Mouse (Mus musculus): Measurements from ENCODE around the gene Slc35a2. TPM values are rescaled to one million over a fixed set of nuclear protein-coding genes. Genes with fewer than 3 reads are reported as not detected.
A peak's percentile ranks its signal among the peaks of the same experiment; 100 is the strongest.
"Not testable (repeated sequence)": the region's sequence is repeated elsewhere in the genome, so short reads cannot be mapped to it uniquely, and the experiment has no call there.

Slc35a2 gene
- polyA plus RNA-seq, 1 experiment from 2014 or later, result 44.5 TPM

- Histone ChIP-seq H3K27me3 (no peaks in the 10 kb centered on the region), H3K4me2 (replicated peaks) (no peak overlapping the region), H3K9ac (replicated peaks) (no peak overlapping the region), H3K4me3 (no peak overlapping the region), H3K27ac (replicated peaks) (no peak overlapping the region), H3K36me3 (no peaks in the 10 kb centered on the region), H3K9me3 (no peaks in the 10 kb centered on the region), H3K4me1 (no peaks in the 10 kb centered on the region)
- ATAC-seq (replicated peaks), result no peak
- WGBS, result 67% methylated on average over 2 of the region's 2 CpGs
Observed at GRCm38 (mm10) chrX:7865786-7866185, 18.0 kb upstream of the Slc35a2 start.

GRCm38 (mm10) chrX:7867141-7867540, 16.7 kb upstream of the Slc35a2 start:
- Histone ChIP-seq H3K4me2 (replicated peaks) (no peak overlapping the region), H3K9me3 (no peaks in the 10 kb centered on the region), H3K4me3 (no peak overlapping the region), H3K27ac (replicated peaks) (no peak overlapping the region), H3K9ac (replicated peaks) (no peak overlapping the region), H3K36me3 (no peaks in the 10 kb centered on the region), H3K27me3 (no peaks in the 10 kb centered on the region), H3K4me1 (no peaks in the 10 kb centered on the region)
- ATAC-seq (replicated peaks), result no peak
- WGBS, result 90% methylated on average over 1 of the region's 1 CpGs

GRCm38 (mm10) chrX:7868506-7868905, 15.3 kb upstream of the Slc35a2 start:
- WGBS, result 47% methylated on average over 2 of the region's 2 CpGs
- ATAC-seq (replicated peaks), result no peak
- Histone ChIP-seq H3K27ac (replicated peaks) (no peak overlapping the region), H3K4me1 (no peaks in the 10 kb centered on the region), H3K4me3 (no peak overlapping the region), H3K36me3 (0 out of 2 replicates have a peak, but pooled peaks cover 3% of the 10 kb centered on the region), H3K9ac (replicated peaks) (no peak overlapping the region), H3K9me3 (no peaks in the 10 kb centered on the region), H3K4me2 (replicated peaks) (no peak overlapping the region), H3K27me3 (no peaks in the 10 kb centered on the region)

- H3K27me3 ChIP-seq, result no peaks in the 10 kb centered on the region
- 18% methylated on average over 3 of the region's 3 CpGs for WGBS
- 0 out of 2 replicates have a peak, but pooled peaks cover 5% of the 10 kb centered on the region for H3K36me3 ChIP-seq
- ATAC-seq (replicated peaks), result no peak
- H3K27ac ChIP-seq (replicated peaks), result no peak overlapping the region
- H3K4me2 ChIP-seq (replicated peaks), result no peak overlapping the region
- H3K9me3 ChIP-seq, result no peaks in the 10 kb centered on the region
- H3K4me3 ChIP-seq, result no peak overlapping the region
- H3K9ac ChIP-seq (replicated peaks), result no peak overlapping the region
- H3K4me1 ChIP-seq, result no peaks in the 10 kb centered on the region
Observed at GRCm38 (mm10) chrX:7869826-7870225, 14.0 kb upstream of the Slc35a2 start.

GRCm38 (mm10) chrX:7878007-7878419, 5.8 kb upstream of the Slc35a2 start, which contains the start of gene Pim2:
TSS of gene Pim2 (plus strand) at chrX:7878262.
- peak within 1 kb of the TSS; percentile 91 for H3K4me2 ChIP-seq (replicated peaks)
- peak within 1 kb of the TSS; percentile 56 for H3K27ac ChIP-seq (replicated peaks)
- no peaks in the 10 kb centered on the region for H3K9me3 ChIP-seq
- H3K9ac ChIP-seq (replicated peaks), result peak within 1 kb of the TSS; percentile 54
- H3K4me3 ChIP-seq, result peak within 1 kb of the TSS; percentile 53
- 0 out of 2 replicates have a peak, but pooled peaks cover 5% of the 10 kb centered on the region for H3K36me3 ChIP-seq
- WGBS, result 11% methylated on average over 38 of the region's 38 CpGs
- no peaks in the 10 kb centered on the region for H3K27me3 ChIP-seq
- H3K4me1 ChIP-seq, result peaks cover 19% of the 10 kb centered on the region
- peak; percentile 91 for ATAC-seq (replicated peaks)

GRCm38 (mm10) chrX:7878495-7878894, 5.3 kb upstream of the Slc35a2 start:
- ATAC-seq (replicated peaks), result peak; percentile 31; the same call in 1 of the 2 replicates
- Histone ChIP-seq H3K9ac (replicated peaks) (peak overlapping the region; percentile 54), H3K27ac (replicated peaks) (peak overlapping the region; percentile 56), H3K27me3 (no peaks in the 10 kb centered on the region), H3K4me1 (peaks cover 19% of the 10 kb centered on the region), H3K36me3 (0 out of 2 replicates have a peak, but pooled peaks cover 1% of the 10 kb centered on the region), H3K9me3 (no peaks in the 10 kb centered on the region), H3K4me3 (peak overlapping the region; percentile 53), H3K4me2 (replicated peaks) (peak overlapping the region; percentile 91)
- 24% methylated on average over 21 of the region's 21 CpGs for WGBS

GRCm38 (mm10) chrX:7879819-7880218, 4.0 kb upstream of the Slc35a2 start:
- Histone ChIP-seq H3K4me2 (replicated peaks) (peak overlapping the region; percentile 91), H3K36me3 (no peaks in the 10 kb centered on the region), H3K9ac (replicated peaks) (peak overlapping the region; percentile 20; the same call in 1 of the 2 replicates), H3K4me1 (peaks cover 21% of the 10 kb centered on the region), H3K27ac (replicated peaks) (no peak overlapping the region), H3K4me3 (peak overlapping the region; percentile 53), H3K9me3 (no peaks in the 10 kb centered on the region), H3K27me3 (no peaks in the 10 kb centered on the region)
- peak; percentile 41 for ATAC-seq (replicated peaks)
- 14% methylated on average over 11 of the region's 11 CpGs for WGBS

GRCm38 (mm10) chrX:7898211-7898610, 14.4 kb downstream of the Slc35a2 start:
- Histone ChIP-seq H3K4me3 (peak overlapping the region; percentile 67), H3K27ac (replicated peaks) (peak overlapping the region; percentile 92; the same call in 1 of the 2 replicates), H3K36me3 (peaks cover 14% of the 10 kb centered on the region; the same call in 1 of the 2 replicates), H3K27me3 (no peaks in the 10 kb centered on the region), H3K4me1 (peaks cover 13% of the 10 kb centered on the region), H3K4me2 (replicated peaks) (peak overlapping the region; percentile 49), H3K9me3 (no peaks in the 10 kb centered on the region), H3K9ac (replicated peaks) (peak overlapping the region; percentile 64)
- WGBS, result 27% methylated on average over 13 of the region's 13 CpGs
- no peak for ATAC-seq (replicated peaks)

GRCm38 (mm10) chrX:7898880-7899874, 15.3 kb downstream of the Slc35a2 start, which contains the start of the genes Pqbp1 and Timm17b:
TSS of gene Pqbp1 (minus strand) at chrX:7899269.
TSS of gene Timm17b (plus strand) at chrX:7899357.
- no peaks in the 10 kb centered on the region for H3K27me3 ChIP-seq
- no peaks in the 10 kb centered on the region for H3K9me3 ChIP-seq
- peaks cover 13% of the 10 kb centered on the region for H3K4me1 ChIP-seq
- H3K4me2 ChIP-seq (replicated peaks), result peak within 1 kb of the TSS; percentile 49
- peaks cover 12% of the 10 kb centered on the region; the same call in 1 of the 2 replicates for H3K36me3 ChIP-seq
- peak within 1 kb of the TSS; percentile 64 for H3K9ac ChIP-seq (replicated peaks)
- 18% methylated on average over 62 of the region's 62 CpGs for WGBS
- peak; percentile 99 for ATAC-seq (replicated peaks)
- peak within 1 kb of the TSS; percentile 92 for H3K27ac ChIP-seq (replicated peaks)
- peak within 1 kb of the TSS; percentile 67 for H3K4me3 ChIP-seq

- 95% methylated on average over 5 of the region's 5 CpGs for WGBS
Observed at GRCm38 (mm10) chrX:7904441-7904840, 20.6 kb downstream of the Slc35a2 start.

GRCm38 (mm10) chrX:7907735-7908134, 23.9 kb downstream of the Slc35a2 start, which contains the start of gene Gm10491:
TSS of gene Gm10491 (minus strand) at chrX:7907835.
- WGBS, result 93% methylated on average over 5 of the region's 5 CpGs
- Histone ChIP-seq H3K36me3 (peaks cover 7% of the 10 kb centered on the region; the same call in 1 of the 2 replicates), H3K9ac (replicated peaks) (no peak within 1 kb of the TSS), H3K4me3 (no peak within 1 kb of the TSS), H3K27me3 (no peaks in the 10 kb centered on the region), H3K9me3 (no peaks in the 10 kb centered on the region), H3K4me1 (no peaks in the 10 kb centered on the region), H3K27ac (replicated peaks) (no peak within 1 kb of the TSS), H3K4me2 (replicated peaks) (no peak within 1 kb of the TSS)
- ATAC-seq (replicated peaks), result no peak

More at GRCm38 (mm10) chrX:7904441-7904840, 20.6 kb downstream of the Slc35a2 start:
- Histone ChIP-seq H3K9ac (replicated peaks) (no peak overlapping the region), H3K4me3 (no peak overlapping the region), H3K9me3 (no peaks in the 10 kb centered on the region), H3K27ac (replicated peaks) (no peak overlapping the region), H3K27me3 (no peaks in the 10 kb centered on the region), H3K4me2 (replicated peaks) (no peak overlapping the region), H3K36me3 (peaks cover 7% of the 10 kb centered on the region; the same call in 1 of the 2 replicates), H3K4me1 (0 out of 2 replicates have a peak, but pooled peaks cover 5% of the 10 kb centered on the region)
- no peak for ATAC-seq (replicated peaks)

GRCm38 (mm10) chrX:7909242-7909641, 25.4 kb downstream of the Slc35a2 start, which contains the start of gene Gm10490:
TSS of gene Gm10490 (plus strand) at chrX:7909542.
- H3K4me2 ChIP-seq (replicated peaks); H3K4me1 ChIP-seq; H3K27me3 ChIP-seq; H3K9me3 ChIP-seq; H3K27ac ChIP-seq (replicated peaks); ATAC-seq (replicated peaks); H3K36me3 ChIP-seq; H3K9ac ChIP-seq (replicated peaks); H3K4me3 ChIP-seq: not testable (repeated sequence)
- WGBS, result 90% methylated on average over 4 of the region's 4 CpGs

Measured in forebrain, embryonic 15.5 days (tissue).